Mouse (Mus musculus): ENCODE data around the gene Slit3. TPM values are rescaled to one million over a fixed set of nuclear protein-coding genes. Genes with fewer than 3 reads are reported as not detected.

The Slit3 gene
- total RNA-seq, 2 experiments from 2014 or later, result 0.04 TPM; not detected in 1

DNA sequence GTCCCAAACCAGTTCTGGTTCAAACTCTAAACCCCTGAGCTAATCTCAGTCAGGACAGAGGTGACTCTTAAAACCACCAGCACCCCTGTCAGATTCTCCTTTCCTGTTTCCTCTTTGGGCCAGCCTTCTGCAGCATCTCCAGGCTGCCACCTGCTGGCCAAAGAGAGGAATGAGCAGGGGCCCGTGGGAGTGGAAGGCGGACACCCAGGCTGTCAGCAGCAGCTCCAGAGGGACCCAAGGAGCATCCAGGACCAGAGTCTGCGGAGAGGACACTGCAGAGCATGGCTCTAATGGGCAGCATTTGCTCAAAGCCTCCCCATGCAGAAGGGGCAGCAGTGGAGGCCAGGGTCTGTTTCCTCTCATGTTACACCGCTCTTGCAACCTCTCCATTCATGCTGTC lies 330.6 kb downstream of the Slit3 start:
- peak; percentile 62 for ATAC-seq (ENCODE audit: poor library complexity, severe bottlenecking)

DNA sequence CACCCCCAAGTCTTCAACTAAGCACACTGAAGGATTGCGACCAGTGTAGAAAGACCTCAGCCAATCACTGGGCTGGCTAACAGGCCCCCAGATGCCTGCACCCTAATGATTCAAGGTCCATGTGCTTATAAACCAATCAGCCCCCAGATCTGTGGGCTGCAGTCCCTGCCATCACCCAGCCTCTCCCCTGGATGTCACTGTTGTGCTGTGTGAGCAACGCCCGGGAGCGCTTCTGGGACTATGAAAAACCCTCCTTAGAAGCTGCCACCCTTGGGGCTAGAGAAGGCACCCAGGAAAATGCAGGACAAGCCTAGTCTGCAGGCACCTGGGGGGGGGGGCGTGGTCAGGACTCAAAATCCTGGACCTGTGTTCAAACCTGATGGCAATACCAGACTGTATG lies 331.4 kb downstream of the Slit3 start:
- no peak for ATAC-seq (ENCODE audit: poor library complexity, severe bottlenecking)

DNA sequence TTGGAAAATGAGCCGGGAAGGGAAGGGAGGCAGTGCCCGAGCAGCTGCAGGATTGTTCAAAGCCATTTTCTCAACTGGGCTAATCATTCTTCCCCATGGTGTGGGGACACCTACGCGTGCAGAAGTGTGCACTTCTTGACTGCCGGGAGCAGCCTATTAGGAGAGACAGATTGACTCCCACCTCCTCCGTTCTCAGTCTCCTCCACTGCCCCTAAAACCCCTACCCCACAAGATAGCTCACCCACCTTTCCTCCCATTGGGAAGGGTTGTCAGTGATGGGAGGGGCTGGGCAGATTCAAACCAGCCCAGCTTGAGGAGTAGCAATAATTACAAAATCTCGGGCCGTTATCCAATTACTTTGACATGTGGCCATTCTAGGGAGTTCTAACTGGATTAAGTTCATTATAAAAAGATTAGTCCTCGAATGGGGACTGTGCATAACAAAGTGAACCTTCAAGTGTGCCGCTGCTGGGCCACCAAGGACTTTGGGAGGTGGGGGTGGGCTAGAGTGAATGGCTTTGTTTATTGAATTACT lies 333.2 kb downstream of the Slit3 start:
- no peak for ATAC-seq (ENCODE audit: poor library complexity, severe bottlenecking)

DNA sequence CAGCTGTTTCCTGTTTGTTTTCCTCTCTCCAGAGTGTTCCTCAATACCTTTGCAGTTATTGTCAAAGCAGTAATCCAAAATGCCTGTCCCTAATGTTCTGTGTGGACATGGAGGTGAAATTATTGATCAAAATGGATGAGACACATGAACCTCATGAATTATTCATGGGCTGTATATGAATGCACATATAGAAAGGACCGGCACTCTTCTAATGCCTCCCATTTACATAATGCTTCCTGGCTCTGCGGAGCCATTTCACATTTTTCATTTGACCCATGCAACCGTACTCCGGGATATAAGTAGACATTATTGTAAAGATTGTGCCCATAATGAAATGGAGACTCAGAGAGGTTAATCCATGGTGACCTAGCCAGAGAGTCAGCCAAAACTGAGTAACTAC lies 333.8 kb downstream of the Slit3 start:
- no peak for ATAC-seq (ENCODE audit: poor library complexity, severe bottlenecking)

DNA sequence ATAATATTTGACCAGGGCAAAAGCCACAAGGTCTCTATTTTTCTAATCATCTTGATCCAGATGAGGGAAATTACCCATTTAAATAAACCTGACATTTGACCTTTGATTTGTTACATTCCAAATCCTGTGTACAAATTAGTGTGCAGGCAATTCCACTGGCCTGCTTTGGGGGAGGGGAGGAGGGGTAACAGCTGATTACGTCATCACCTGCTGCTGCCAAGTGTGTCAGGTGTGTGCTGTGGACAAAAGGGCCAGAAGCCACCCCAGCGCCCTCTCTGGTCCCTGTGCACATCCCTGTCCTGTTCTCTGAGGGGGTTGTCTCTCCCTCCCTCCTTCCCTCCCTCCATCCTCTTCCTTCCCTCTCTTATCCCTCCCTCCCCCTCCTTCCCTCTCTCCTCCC lies 337.0 kb downstream of the Slit3 start:
- ATAC-seq (ENCODE audit: poor library complexity, severe bottlenecking), result no peak

DNA sequence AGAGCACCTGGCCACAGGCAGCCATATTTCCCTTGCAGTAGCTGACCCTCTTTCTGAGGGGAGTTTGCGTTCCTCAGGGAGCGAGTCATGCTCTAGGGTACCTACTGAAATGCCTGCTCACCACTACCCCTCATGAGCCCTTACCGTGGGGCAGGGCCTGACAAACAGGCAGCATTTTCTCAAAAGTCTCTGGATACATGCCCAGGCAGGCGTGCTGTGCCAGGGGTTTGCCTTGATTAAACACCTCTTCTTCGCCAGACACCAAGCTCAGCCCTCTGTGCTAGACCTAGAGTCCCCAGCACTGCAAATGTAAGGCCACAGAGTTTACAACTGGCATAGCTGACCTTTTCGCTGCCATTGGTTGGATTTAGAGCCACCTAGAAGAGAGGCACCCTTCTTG lies 345.7 kb downstream of the Slit3 start:
- no peak for ATAC-seq (ENCODE audit: poor library complexity, severe bottlenecking)

DNA sequence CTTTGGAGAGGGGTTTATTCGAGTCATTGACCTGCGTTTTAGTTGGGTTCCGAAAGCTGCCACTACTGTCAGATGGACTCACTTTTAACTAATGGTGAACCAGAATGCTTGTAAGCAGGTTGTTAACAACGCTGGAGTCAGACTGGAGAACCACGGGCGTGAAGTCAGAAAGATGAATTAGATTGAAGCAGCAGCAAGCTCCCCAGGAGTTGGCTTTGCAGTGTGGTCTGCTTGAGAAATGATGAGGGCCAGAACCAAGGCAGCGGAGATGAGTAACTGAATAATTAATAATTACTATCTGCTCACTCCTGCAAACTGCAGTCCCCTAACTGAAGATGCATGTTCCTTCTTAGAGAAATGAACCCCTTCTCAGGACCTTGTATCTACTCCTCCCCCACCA lies 347.8 kb downstream of the Slit3 start:
- no peak for ATAC-seq (ENCODE audit: poor library complexity, severe bottlenecking)

DNA sequence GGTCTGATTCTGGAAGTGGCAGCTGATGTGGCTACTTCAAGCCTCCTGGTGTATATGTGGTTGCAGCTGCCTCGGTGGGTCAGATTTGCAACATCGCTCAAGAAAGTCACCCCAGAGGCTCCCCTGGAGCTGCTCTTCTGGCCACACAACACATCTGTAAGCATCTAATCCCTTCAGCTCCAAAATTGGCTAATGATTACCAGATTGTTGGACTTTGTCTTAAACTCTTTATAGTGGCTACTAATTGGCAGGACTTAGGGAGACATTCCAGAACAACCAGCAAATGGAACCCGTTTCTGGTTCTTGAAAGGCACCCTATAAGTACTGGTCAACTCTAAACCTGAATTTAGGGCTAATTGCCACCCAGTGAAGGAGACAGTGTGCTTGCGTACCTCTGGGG lies 348.9 kb downstream of the Slit3 start:
- ATAC-seq (ENCODE audit: poor library complexity, severe bottlenecking), result no peak

DNA sequence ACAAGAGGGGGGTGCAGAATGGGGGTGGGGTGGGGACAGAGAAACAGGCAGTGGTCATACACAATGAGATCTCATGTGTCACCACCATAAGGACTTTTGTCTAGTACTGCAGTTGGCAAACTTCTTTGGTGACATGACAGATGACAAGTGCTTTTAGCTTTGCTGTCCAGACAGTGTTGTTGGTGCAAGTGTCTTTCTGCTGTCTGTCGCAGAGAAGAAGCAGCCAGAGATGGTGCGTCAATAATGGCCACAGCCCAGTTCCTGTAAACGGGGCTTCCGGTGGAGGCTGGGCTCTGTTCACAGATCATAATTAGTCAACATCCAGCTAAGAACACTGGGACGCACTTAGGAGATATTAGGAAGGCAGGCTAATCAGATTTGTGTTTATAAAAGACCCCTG lies 349.8 kb downstream of the Slit3 start:
- no peak for ATAC-seq (ENCODE audit: poor library complexity, severe bottlenecking)

DNA sequence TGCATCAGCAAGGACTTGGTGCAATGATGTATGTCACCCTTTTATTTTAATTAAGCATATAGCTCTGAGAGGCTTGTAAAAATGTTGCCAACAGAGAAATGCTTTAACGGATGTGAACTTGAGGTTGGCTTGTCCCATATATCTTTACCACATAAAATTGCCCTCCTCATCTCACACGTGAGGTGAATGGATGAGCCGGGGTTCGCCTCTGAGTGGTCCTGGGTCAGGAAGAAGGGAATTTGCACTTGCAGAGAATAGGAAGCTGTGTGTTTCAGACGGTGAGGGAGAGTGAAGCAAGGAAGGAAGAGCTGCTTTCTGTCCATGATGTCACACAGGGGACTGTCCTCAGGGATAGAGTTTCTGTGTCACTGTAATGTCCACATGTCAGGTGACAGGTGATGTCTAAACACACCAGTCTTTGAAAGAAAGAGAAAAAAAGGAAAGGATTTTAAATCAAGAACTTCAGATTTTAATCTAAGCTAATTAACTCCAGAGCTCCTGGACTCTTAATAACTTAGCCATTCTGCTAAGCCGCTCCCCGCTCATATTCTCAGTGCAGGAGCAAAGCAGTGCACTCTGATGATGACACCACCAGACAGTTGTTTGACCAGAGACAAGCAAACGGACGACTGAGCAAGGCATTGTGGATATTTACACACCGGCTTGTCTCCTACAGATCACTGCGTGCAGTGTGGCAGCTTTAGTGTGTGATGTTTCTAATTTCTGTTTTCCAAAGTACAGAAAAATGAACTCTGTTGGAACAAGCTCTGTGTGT lies 352.0 kb downstream of the Slit3 start:
- ATAC-seq (ENCODE audit: poor library complexity, severe bottlenecking), result no peak

DNA sequence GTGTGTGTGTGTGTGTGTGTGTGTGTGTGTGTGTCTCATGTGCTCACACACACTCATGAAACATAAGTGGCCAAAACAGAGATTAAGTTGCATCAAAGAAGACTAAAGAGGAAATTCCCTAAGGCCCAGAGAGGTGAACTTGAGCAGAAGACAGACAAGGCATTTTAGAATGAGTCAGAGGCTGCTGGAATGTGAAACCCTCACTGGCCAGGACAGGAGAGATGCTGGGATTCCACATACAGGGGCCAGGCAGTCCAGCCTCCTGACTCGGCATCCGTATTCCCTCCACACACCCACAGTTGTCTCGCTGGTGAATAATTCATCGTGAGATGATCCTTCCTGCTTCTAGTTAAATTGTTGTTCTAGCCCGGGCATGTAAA lies 352.6 kb downstream of the Slit3 start:
- ATAC-seq (ENCODE audit: poor library complexity, severe bottlenecking), result no peak

DNA sequence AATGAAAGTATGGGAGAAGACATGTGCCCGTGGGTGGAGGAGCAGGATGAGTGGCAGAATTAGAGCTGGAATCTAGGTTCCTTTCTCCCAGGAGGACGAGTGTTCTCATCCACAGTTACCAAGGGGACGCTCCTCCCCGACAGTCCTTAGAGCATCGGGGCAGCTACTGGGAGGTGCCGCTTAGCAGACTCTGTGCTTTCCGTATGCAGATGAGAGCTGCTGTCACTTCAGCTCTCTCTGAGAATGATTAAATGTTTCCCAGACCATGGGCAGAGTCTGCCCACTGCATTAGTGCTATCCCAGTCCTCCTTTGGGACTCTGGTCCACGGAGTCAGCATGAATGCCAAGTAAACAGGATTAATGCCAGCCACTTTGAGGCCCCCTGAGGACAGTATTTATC lies 359.1 kb downstream of the Slit3 start:
- no peak for ATAC-seq (ENCODE audit: poor library complexity, severe bottlenecking)

DNA sequence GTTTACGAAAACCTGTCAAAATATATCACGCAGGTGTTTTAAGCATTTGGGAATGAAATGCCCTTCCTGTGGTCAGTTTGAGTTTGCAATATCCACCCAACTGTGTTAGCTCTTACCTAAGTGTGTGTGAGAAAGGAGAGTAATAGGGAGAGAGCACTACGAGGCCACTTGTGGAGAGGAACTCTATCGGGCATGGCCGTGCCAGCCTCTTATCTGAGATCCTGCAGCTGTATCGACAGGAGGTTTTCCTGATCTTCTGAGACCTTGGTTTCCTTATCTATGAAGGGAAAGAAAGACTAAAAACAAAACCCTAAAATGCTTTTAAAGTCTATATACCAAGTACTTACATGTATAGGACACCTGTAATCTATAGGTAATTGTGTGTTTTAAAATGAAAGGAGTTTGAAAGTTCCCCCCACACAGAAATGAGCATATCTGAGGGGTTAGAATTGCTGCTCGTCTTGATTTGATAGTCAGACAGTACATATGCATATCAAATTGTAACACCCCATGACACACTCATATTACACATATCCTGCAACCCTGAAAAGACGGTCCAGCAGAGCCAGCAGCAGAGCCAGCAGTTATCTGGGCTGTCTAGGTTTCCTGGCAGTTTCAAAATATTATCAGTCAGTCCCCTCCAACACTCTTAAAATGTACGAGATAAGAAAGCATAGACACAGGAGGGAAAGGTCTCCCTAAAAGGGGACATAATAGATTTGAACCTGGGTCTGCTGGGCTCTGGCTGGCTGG lies 360.8 kb downstream of the Slit3 start:
- ATAC-seq (ENCODE audit: poor library complexity, severe bottlenecking), result no peak

DNA sequence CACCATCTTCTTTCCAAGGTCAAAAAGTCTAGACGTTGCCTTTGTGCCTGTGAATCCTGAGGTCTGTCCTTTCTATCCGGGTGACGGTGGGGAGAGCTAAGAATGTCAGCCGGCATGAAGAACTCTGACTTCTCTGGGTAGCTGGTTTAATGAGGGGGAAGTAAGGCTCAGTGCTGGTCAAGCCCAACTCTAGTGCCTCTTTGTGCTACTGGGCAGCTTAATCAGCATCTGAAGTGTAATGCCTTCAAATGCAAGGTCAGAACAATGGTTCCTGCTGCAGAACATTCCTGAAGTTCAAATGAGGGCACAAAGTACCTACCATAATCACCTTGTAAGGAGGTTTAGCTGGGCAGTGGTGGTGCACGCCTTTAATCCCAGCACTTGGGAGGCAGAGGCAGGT lies 366.9 kb downstream of the Slit3 start:
- ATAC-seq (ENCODE audit: poor library complexity, severe bottlenecking), result no peak

DNA sequence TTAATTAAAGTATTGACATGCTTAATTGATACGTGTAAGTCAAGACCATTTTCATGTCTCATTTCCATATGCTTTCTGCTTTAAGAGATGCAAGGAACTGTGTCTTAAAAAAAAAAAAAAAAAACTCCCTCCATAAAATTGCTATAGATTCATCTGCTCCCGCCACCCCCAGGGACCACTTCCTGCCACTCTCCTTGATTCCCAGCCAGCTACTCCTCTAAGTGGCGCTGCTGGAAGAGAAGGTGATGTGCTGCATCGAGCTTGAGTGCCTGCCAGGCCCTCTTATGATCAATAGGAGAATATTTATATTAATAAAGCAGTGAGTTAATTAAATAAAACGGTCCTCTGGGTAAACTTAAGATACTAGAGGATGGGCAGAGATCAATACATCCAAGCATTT lies 370.7 kb downstream of the Slit3 start:
- no peak for ATAC-seq (ENCODE audit: poor library complexity, severe bottlenecking)

DNA sequence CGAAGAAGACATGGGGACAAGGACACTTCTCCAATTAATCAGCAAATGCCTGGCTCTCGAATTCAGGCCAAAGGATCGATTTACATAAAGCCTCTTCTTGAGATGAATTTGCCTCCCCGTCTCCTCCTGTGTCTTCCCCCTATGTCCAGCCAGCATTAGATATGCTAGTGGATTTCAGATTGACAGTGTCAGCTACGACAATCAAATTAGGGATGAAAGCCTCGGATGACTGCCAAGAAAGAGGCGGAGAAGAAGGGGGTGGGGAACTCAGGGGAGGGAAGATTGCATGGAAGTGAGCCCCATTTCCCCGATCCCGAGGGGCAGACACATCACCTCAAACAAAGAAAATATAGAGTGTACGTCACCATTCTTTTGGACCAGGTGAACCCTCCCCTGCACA lies 375.9 kb downstream of the Slit3 start:
- no peak for ATAC-seq (ENCODE audit: poor library complexity, severe bottlenecking)

DNA sequence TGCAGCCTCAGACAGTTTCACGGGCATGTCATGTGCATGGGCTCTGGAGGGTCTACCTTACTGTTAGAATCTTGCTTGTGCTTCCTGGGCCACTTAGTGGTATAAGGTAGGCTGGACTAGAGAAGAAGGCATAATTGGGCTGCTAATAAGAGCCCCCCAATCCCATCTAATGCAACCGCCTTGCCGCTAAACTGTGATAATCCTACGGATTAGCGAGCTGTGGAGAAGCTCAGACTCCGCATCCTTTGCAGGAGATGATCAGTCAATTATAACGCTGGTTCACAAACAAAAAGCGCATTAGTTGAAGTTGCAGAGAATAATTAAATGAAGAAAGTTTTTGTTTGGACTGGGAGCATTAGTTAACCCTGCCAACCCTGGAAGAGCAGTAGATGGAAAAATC lies 376.9 kb downstream of the Slit3 start:
- ATAC-seq (ENCODE audit: poor library complexity, severe bottlenecking), result no peak

DNA sequence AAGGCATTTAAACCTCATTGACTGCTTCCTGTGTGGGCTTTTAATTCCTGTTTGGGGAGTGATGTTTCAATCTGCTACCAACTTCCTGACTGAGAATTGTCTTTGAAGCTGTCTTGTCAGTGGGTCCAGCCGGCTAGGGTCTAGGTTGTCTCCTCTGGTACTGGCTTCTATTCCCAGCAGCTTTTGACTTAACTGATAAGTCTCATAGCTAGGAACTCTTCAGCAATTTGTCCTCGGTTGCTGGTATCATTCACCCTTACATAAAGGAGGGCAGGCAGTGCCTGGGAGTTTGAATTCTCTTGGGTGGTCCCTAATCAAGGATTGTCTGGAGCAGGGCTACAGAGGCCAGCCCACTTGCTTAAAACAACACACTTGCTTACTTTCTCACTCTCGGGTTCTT lies 381.1 kb downstream of the Slit3 start:
- no peak for ATAC-seq (ENCODE audit: poor library complexity, severe bottlenecking)

DNA sequence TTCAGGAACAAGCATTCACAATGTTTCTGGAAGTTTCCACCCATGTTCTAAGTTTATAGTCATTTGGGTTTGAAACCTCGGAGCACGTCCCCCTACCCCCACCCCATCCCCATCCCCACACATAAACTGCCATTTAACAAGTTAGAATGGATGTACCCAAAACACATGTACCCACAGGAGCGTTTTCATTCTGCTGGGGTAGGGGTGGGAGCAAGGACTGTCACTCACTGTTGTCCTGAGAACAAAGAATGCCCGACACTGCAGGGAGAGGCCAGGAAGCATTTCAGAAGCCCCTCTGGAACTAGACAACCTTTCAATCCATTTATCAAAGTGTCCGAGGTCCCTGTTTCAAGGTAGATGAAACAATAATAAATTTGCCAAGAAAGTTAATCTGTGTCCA lies 383.0 kb downstream of the Slit3 start:
- ATAC-seq (ENCODE audit: poor library complexity, severe bottlenecking), result no peak

DNA sequence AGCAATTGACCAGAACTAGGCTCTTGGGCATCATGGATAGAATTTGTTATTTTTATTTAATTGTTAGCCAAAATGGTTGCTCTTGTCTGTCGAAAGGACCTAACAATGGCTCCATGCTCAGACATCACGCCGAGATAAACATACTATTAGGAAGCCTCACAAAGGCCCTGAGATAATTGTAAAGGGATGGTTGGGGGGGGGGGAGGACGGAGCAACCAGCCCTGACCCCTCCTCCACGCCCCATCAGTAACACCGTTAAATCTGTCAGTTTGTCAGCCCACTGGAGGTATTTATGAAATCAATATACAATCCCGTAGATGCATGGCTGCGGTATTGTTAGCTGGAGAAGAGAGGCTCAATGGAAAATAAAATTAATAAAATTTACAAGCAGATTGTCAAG lies 383.9 kb downstream of the Slit3 start:
- no peak for ATAC-seq (ENCODE audit: poor library complexity, severe bottlenecking)

DNA sequence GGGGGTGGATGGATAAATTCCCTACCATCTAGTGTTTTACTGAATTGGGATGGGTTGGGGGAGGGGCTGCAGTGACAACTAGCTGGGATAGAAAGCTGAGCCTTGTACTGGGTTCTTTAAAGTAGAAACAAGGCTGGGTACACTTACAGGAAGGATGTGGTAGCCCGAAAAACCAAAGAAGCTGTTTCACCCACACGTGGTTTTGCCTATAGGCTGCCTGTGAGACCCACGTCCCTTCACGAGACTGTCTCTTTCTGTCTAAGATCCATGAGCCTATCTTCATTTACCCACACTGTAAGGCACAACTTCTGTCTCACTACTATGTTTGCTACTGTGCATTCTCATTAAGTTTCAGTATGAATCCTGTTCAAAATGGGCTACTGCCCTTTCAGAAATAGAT lies 384.3 kb downstream of the Slit3 start:
- peak; percentile 38; the same call in 1 of the 2 replicates for ATAC-seq (ENCODE audit: poor library complexity, severe bottlenecking)

DNA sequence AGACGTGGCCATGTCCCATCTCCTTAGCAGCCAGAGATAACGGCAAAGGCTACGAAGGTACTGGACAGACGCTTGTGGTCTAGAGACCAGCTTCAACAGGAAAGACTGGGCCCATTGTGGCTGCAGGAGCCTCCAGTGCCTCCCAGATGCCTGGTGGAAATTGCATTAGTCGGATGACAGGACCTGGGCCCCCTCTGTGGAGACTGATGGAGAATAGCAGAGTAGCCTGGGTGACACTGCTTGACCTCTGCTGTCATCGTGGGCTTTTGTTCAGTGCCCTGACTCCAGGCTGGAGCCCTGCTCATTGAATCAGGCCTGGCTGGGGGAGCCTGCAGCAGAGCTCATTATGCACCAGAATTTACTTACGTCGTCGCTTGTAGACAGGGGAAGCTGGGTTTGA lies 384.8 kb downstream of the Slit3 start:
- ATAC-seq (ENCODE audit: poor library complexity, severe bottlenecking), result no peak
